Mouse (Mus musculus) liver, embryonic 11.5 days (tissue): ENCODE data around the gene Clec3b. TPM values are rescaled to one million over a fixed set of nuclear protein-coding genes. Genes with fewer than 3 reads are reported as not detected.

Experiments used
- ATAC-seq: fragments of 200-750 bp; cut with Nextera tagmentation; replicated peaks from 2 replicates; pipeline ENCODE4 v1.8.0; 2017; ENCODE audit warnings: moderate number of reproducible peaks, mild to moderate bottlenecking, moderate TSS enrichment, moderate library complexity; ENCODE audit not compliant: low FRiP score
- DNase-seq: peaks from one replicate; pipeline ENCODE4 v3.0.0-alpha.2; 2017; ENCODE audit warnings: low spot score
- H3K27ac ChIP-seq: fragments of 300-500 bp; sonication (generic); 2 replicates; pipeline ENCODE4 v1.5.1; 2014; ENCODE audit warnings: mild to moderate bottlenecking, low read depth, low read length, control low read depth
- H3K27me3 ChIP-seq: fragments of 300-500 bp; sonication (generic); replicated peaks from 2 replicates; pipeline ENCODE4 v1.6.1; 2014; ENCODE audit warnings: low read length, mixed read lengths; ENCODE audit not compliant: control insufficient read depth, insufficient read depth
- H3K36me3 ChIP-seq: fragments of 300-500 bp; sonication (generic); 2 replicates; pipeline ENCODE4 v1.6.1; 2014; ENCODE audit warnings: mild to moderate bottlenecking, low read length, moderate library complexity, mixed read lengths; ENCODE audit not compliant: control insufficient read depth, insufficient read depth
- H3K4me1 ChIP-seq: fragments of 300-500 bp; sonication (generic); replicated peaks from 2 replicates; pipeline ENCODE4 v1.6.1; 2014; ENCODE audit warnings: low read length, mixed read lengths; ENCODE audit not compliant: control insufficient read depth, insufficient read depth
- H3K4me2 ChIP-seq: fragments of 300-500 bp; sonication (generic); 2 replicates; pipeline ENCODE4 v1.6.1; 2014; ENCODE audit warnings: mild to moderate bottlenecking, control low read depth, moderate library complexity
- H3K4me3 ChIP-seq: fragments of 300-500 bp; sonication (generic); 2 replicates; pipeline ENCODE4 v1.5.1; 2014; ENCODE audit warnings: low read depth, low read length, control low read depth
- H3K9ac ChIP-seq: fragments of 300-500 bp; sonication (generic); 2 replicates; pipeline ENCODE4 v1.6.1; 2014; ENCODE audit warnings: low read depth, low read length, control low read depth
- H3K9me3 ChIP-seq: fragments of 300-500 bp; sonication (generic); 2 replicates; pipeline ENCODE4 v1.6.1; 2016; ENCODE audit warnings: low read length, inconsistent platforms, mixed read lengths; ENCODE audit not compliant: control insufficient read depth
- WGBS: fragments of 180-500 bp; shearing (Covaris S2); extraction: QIAGEN DNeasy Blood & Tissue Kit; methylation state at CpG from one replicate; pipeline ENCODE4 v1.1.7; 2014; 5-methylcytosine and 5-hydroxymethylcytosine counted together
- polyA plus RNA-seq: library from polyadenylated mRNA; unstranded; fragments of >200 nt; fragmentation: Nextera tagmentation; extraction: Ambion mirVana; gene quantifications from 2 replicates; pipeline ENCODE4 v1.2.1, GENCODE M21; 2014

The Clec3b gene
- polyA plus RNA-seq, 1 experiment from 2014 or later: not detected

DNA sequence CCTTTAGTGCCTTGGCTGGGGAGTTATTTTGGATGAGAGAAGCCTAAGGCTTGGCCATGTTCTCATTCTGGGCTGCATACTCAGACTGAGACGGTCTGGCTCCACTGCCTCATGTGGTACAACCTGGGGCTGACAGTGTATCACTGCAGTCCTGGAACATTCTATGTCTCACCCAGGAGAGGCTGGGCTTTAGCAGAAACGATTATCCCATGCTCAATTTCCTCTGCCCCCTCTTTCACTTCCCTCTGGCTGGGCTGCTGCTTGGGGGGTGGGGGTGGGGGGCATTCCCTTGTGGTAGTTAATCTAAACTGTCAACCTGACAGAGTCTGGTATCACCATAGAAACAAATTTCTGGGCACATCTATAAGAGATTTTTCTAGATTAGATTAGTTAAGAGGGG lies 34.8 kb downstream of the Clec3b start:
- WGBS: 50% methylated on average over 2 of the region's 2 CpGs
- Histone ChIP-seq H3K4me1 (no peaks in the 10 kb centered on the region), H3K9me3 (no peaks in the 10 kb centered on the region), H3K36me3 (no peaks in the 10 kb centered on the region), H3K4me3 (no peak overlapping the region), H3K27me3 (no peaks in the 10 kb centered on the region), H3K4me2 (no peak overlapping the region), H3K9ac (no peak overlapping the region), H3K27ac (no peak overlapping the region)
- DNase-seq: no peak
- ATAC-seq: no peak

DNA sequence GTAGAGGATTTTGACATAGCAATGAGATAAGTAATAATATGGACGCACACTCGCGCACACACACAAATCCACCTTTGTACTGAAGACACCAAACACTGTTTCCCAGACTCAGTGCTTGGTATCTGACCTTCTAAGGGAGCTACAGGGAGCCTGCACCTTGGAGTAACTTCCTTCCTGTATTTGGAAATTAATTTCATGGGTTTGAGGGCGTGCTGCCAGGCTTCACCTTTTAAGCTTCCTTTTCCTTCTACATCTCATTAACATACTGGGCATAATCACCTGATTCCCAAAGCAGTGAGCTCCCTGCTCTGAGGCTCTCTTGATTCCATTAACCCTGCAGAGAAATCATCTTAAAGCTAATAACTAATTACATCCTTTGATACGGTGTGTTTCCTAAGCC lies 35.4 kb downstream of the Clec3b start:
- no peak for DNase-seq
- Histone ChIP-seq H3K4me1 (no peaks in the 10 kb centered on the region), H3K4me2 (no peak overlapping the region), H3K36me3 (no peaks in the 10 kb centered on the region), H3K9me3 (no peaks in the 10 kb centered on the region), H3K9ac (no peak overlapping the region), H3K4me3 (no peak overlapping the region), H3K27me3 (no peaks in the 10 kb centered on the region), H3K27ac (no peak overlapping the region)
- no peak for ATAC-seq
- 82% methylated on average over 5 of the region's 5 CpGs for WGBS

GRCm38 (mm10) chr9:123187589-123187988 lies 36.8 kb downstream of the Clec3b start:
- H3K4me1 ChIP-seq: no peaks in the 10 kb centered on the region
- H3K36me3 ChIP-seq: no peaks in the 10 kb centered on the region
- no peak overlapping the region for H3K9ac ChIP-seq
- WGBS: 91% methylated on average over 5 of the region's 5 CpGs
- no peak overlapping the region for H3K4me2 ChIP-seq
- no peak overlapping the region for H3K4me3 ChIP-seq
- ATAC-seq (no peak), DNase-seq (no peak)
- H3K27me3 ChIP-seq: no peaks in the 10 kb centered on the region
- no peak overlapping the region for H3K27ac ChIP-seq
- no peaks in the 10 kb centered on the region for H3K9me3 ChIP-seq

- Histone ChIP-seq H3K4me1 (no peaks in the 10 kb centered on the region), H3K9ac (no peak overlapping the region), H3K27ac (no peak overlapping the region), H3K4me2 (no peak overlapping the region), H3K36me3 (no peaks in the 10 kb centered on the region), H3K9me3 (no peaks in the 10 kb centered on the region), H3K27me3 (no peaks in the 10 kb centered on the region), H3K4me3 (no peak overlapping the region)
- DNase-seq: no peak
- 76% methylated on average over 2 of the region's 2 CpGs for WGBS
- no peak for ATAC-seq
Measured at GRCm38 (mm10) chr9:123188271-123188670, 37.5 kb downstream of the Clec3b start.

GRCm38 (mm10) chr9:123200116-123200515 lies 49.4 kb downstream of the Clec3b start:
- ATAC-seq (no peak), DNase-seq (no peak)
- H3K27ac ChIP-seq: no peak overlapping the region
- H3K36me3 ChIP-seq: no peaks in the 10 kb centered on the region
- H3K4me2 ChIP-seq: no peak overlapping the region
- no peaks in the 10 kb centered on the region for H3K4me1 ChIP-seq
- no peak overlapping the region for H3K9ac ChIP-seq
- no peaks in the 10 kb centered on the region for H3K27me3 ChIP-seq
- 71% methylated on average over 3 of the region's 3 CpGs for WGBS
- peaks cover 3% of the 10 kb centered on the region; the same call in 1 of the 2 replicates for H3K9me3 ChIP-seq
- no peak overlapping the region for H3K4me3 ChIP-seq

DNA sequence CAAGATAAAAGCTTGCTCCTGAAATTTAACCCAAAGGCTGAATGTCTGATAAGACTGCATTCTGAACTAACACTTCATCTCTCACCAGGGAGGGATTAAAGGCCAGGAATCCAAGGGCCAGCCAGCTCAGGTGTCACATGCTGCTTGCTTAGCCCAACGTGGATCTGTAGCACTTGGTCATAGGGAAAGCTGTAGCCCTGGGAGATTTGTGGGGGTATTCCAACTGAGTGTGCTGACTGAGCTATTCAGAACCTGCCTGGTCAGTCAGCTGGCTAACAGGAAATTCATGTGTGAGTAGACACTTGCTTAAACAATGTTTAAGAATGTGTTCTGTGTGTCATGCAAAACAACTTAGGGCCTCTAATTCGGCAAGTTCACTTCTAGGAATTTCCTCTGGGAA lies 55.8 kb downstream of the Clec3b start:
- 47% methylated on average over 2 of the region's 2 CpGs for WGBS
- DNase-seq (no peak), ATAC-seq (no peak)

DNA sequence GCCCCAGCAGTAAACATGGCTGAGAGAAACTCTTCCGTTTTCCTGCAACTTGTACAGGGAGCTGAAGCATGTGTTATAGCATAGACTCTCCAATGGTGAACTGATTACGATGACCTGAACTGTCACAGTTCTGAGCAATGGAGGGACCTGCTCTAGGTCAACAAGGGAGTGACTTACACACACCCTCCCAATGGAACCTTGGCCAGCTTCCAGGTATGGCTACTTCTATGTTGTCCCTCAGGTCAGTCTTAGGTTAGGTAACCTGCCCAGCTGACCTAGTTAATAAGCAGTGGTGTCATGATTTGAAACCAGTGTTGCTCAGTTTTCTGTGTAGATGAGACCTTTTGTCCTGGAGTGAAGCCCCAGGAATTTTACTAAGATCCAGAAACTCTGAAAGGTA lies 56.2 kb downstream of the Clec3b start:
- WGBS: 79% methylated on average over 2 of the region's 2 CpGs
- DNase-seq (no peak), ATAC-seq (no peak)
- Histone ChIP-seq H3K27ac (no peak overlapping the region), H3K4me2 (no peak overlapping the region), H3K36me3 (no peaks in the 10 kb centered on the region), H3K27me3 (no peaks in the 10 kb centered on the region), H3K4me1 (no peaks in the 10 kb centered on the region), H3K9me3 (no peaks in the 10 kb centered on the region), H3K9ac (no peak overlapping the region), H3K4me3 (no peak overlapping the region)

More for the DNA sequence above, 55.8 kb downstream of the Clec3b start:
- no peaks in the 10 kb centered on the region for H3K36me3 ChIP-seq
- no peak overlapping the region for H3K4me2 ChIP-seq
- H3K4me3 ChIP-seq: no peak overlapping the region
- H3K9me3 ChIP-seq: no peaks in the 10 kb centered on the region
- no peak overlapping the region for H3K27ac ChIP-seq
- no peaks in the 10 kb centered on the region for H3K4me1 ChIP-seq
- no peaks in the 10 kb centered on the region for H3K27me3 ChIP-seq
- H3K9ac ChIP-seq: no peak overlapping the region

Other genes with a start within 250 kb of the Clec3b start
- gene Zfp105, start 227.9 kb upstream of the Clec3b start, polyA plus RNA-seq: 11.1 and 11.6 TPM in 2 replicates
- 31.9 and 32.5 TPM in 2 replicates for gene 1110059G10Rik, start 199.9 kb upstream of the Clec3b start, polyA plus RNA-seq
- gene Kif15, start 199.9 kb upstream of the Clec3b start, polyA plus RNA-seq: 63.2 and 67.3 TPM in 2 replicates
- gene Tmem42, start 129.6 kb upstream of the Clec3b start, polyA plus RNA-seq: 8.8 and 11.6 TPM in 2 replicates
- gene Tgm4, start 116.2 kb upstream of the Clec3b start, polyA plus RNA-seq: 0.23 and 0.35 TPM in 2 replicates
- gene Zdhhc3, start 37.7 kb upstream of the Clec3b start, polyA plus RNA-seq: 54.8 and 57.0 TPM in 2 replicates
- gene Exosc7, start 37.7 kb upstream of the Clec3b start, polyA plus RNA-seq: 191 and 193 TPM in 2 replicates
- 0.59 and 0.83 TPM in 2 replicates for gene Cdcp1, start 65.1 kb downstream of the Clec3b start, polyA plus RNA-seq
- gene Tmem158, start 109.8 kb downstream of the Clec3b start, polyA plus RNA-seq: 7.2 and 9.8 TPM in 2 replicates
- gene Lars2, start 216.0 kb downstream of the Clec3b start, polyA plus RNA-seq: 860 and 1,217 TPM in 2 replicates